Mouse (Mus musculus): ENCODE results near the gene Hspb1. TPM values are rescaled to one million over a fixed set of nuclear protein-coding genes. Genes with fewer than 3 reads are reported as not detected.

Gene Hspb1
- total and polyA plus RNA-seq, 3 experiments, result not detected

- peaks cover 86% of the 10 kb centered on the region for H3K4me1 ChIP-seq (ENCODE audit: insufficient read depth, low read depth, low read length)
- H3K4me3 ChIP-seq (ENCODE audit: low read depth, low read length), result no peak overlapping the region
- no peaks in the 10 kb centered on the region for H3K9me3 ChIP-seq (replicated peaks)
- TF ChIP-seq GATA2 (IDR thresholded peaks at IDR 0.05; ENCODE audit: borderline replicate concordance, low read depth, low read length) (no peak), TAL1 (conservative IDR thresholded peaks at IDR 0.05; ENCODE audit: low read depth, low read length) (no peak), GATA1 (IDR thresholded peaks at IDR 0.05; ENCODE audit: borderline replicate concordance, low read length) (no peak), POLR2AphosphoS5 (IDR thresholded peaks at IDR 0.05; ENCODE audit: insufficient replicate concordance, low read depth, low read length) (no peak), CTCF (IDR thresholded peaks at IDR 0.05; ENCODE audit: low read depth, low read length) (no peak)
- no peaks in the 10 kb centered on the region; the same call in 1 of the 2 replicates for H3K27me3 ChIP-seq (ENCODE audit: insufficient read depth, low read length)
- DNase-seq (ENCODE audit: low spot score) (no peak), ATAC-seq (ENCODE audit: extremely low read depth, insufficient number of reproducible peaks, low FRiP score, poor library complexity, severe bottlenecking) (no peak)
- peaks cover 97% of the 10 kb centered on the region for H3K36me3 ChIP-seq (replicated peaks)
Observed at GRCm38 (mm10) chr5:135911633-135912220, 24.0 kb downstream of the Hspb1 start.

- H3K4me3 ChIP-seq (ENCODE audit: low read depth, low read length), result no peak overlapping the region
- no peak for DNase-seq (ENCODE audit: low spot score)
- no peaks in the 10 kb centered on the region; the same call in 1 of the 2 replicates for H3K27me3 ChIP-seq (ENCODE audit: insufficient read depth, low read length)
- H3K9me3 ChIP-seq (replicated peaks), result no peaks in the 10 kb centered on the region
- TF ChIP-seq GATA1 (IDR thresholded peaks at IDR 0.05; ENCODE audit: borderline replicate concordance, low read length) (no peak), GATA2 (IDR thresholded peaks at IDR 0.05; ENCODE audit: borderline replicate concordance, low read depth, low read length) (no peak), POLR2AphosphoS5 (IDR thresholded peaks at IDR 0.05; ENCODE audit: insufficient replicate concordance, low read depth, low read length) (no peak), TAL1 (conservative IDR thresholded peaks at IDR 0.05; ENCODE audit: low read depth, low read length) (no peak), CTCF (IDR thresholded peaks at IDR 0.05; ENCODE audit: low read depth, low read length) (no peak)
- peaks cover 97% of the 10 kb centered on the region for H3K36me3 ChIP-seq (replicated peaks)
- ATAC-seq (ENCODE audit: extremely low read depth, insufficient number of reproducible peaks, low FRiP score, poor library complexity, severe bottlenecking), result 0 out of 2 replicates have a peak, but pooled peaks have one; percentile 6
- peaks cover 81% of the 10 kb centered on the region for H3K4me1 ChIP-seq (ENCODE audit: insufficient read depth, low read depth, low read length)
Observed at GRCm38 (mm10) chr5:135913201-135913600, 25.5 kb downstream of the Hspb1 start.

- Histone ChIP-seq H3K9me3 (replicated peaks) (no peaks in the 10 kb centered on the region), H3K4me1 (ENCODE audit: insufficient read depth, low read depth, low read length) (peaks cover 83% of the 10 kb centered on the region), H3K36me3 (replicated peaks) (peaks cover 98% of the 10 kb centered on the region), H3K4me3 (ENCODE audit: low read depth, low read length) (no peak overlapping the region), H3K27me3 (ENCODE audit: insufficient read depth, low read length) (no peaks in the 10 kb centered on the region; the same call in 1 of the 2 replicates)
- ATAC-seq (ENCODE audit: extremely low read depth, insufficient number of reproducible peaks, low FRiP score, poor library complexity, severe bottlenecking) (no peak), DNase-seq (ENCODE audit: low spot score) (no peak)
- no peak for TF ChIP-seq GATA2 (IDR thresholded peaks at IDR 0.05; ENCODE audit: borderline replicate concordance, low read depth, low read length)
Observed at GRCm38 (mm10) chr5:135914156-135914555, 26.4 kb downstream of the Hspb1 start.

- Histone ChIP-seq H3K9me3 (replicated peaks) (no peaks in the 10 kb centered on the region), H3K4me3 (ENCODE audit: low read depth, low read length) (no peak overlapping the region), H3K4me1 (ENCODE audit: insufficient read depth, low read depth, low read length) (peaks cover 80% of the 10 kb centered on the region), H3K36me3 (replicated peaks) (peaks cover 98% of the 10 kb centered on the region), H3K27me3 (ENCODE audit: insufficient read depth, low read length) (no peaks in the 10 kb centered on the region; the same call in 1 of the 2 replicates)
- TF ChIP-seq POLR2AphosphoS5 (IDR thresholded peaks at IDR 0.05; ENCODE audit: insufficient replicate concordance, low read depth, low read length), result no peak
- TF ChIP-seq CTCF (IDR thresholded peaks at IDR 0.05; ENCODE audit: low read depth, low read length), result no peak
- TF ChIP-seq GATA1 (IDR thresholded peaks at IDR 0.05; ENCODE audit: borderline replicate concordance, low read length), result no peak
- ATAC-seq (ENCODE audit: extremely low read depth, insufficient number of reproducible peaks, low FRiP score, poor library complexity, severe bottlenecking), result no peak
- no peak for DNase-seq (ENCODE audit: low spot score)
Observed at GRCm38 (mm10) chr5:135916051-135916565, 28.4 kb downstream of the Hspb1 start.

GRCm38 (mm10) chr5:135916601-135917000 is 28.9 kb downstream of the Hspb1 start:
- no peak for TF ChIP-seq GATA1 (IDR thresholded peaks at IDR 0.05; ENCODE audit: borderline replicate concordance, low read length)
- no peak for TF ChIP-seq POLR2AphosphoS5 (IDR thresholded peaks at IDR 0.05; ENCODE audit: insufficient replicate concordance, low read depth, low read length)
- no peak for TF ChIP-seq TAL1 (conservative IDR thresholded peaks at IDR 0.05; ENCODE audit: low read depth, low read length)
- TF ChIP-seq CTCF (IDR thresholded peaks at IDR 0.05; ENCODE audit: low read depth, low read length), result no peak
- TF ChIP-seq GATA2 (IDR thresholded peaks at IDR 0.05; ENCODE audit: borderline replicate concordance, low read depth, low read length), result no peak
- H3K9me3 ChIP-seq (replicated peaks), result no peaks in the 10 kb centered on the region
- no peaks in the 10 kb centered on the region for H3K27me3 ChIP-seq (ENCODE audit: insufficient read depth, low read length)
- peaks cover 98% of the 10 kb centered on the region for H3K36me3 ChIP-seq (replicated peaks)
- DNase-seq (ENCODE audit: low spot score) (no peak), ATAC-seq (ENCODE audit: extremely low read depth, insufficient number of reproducible peaks, low FRiP score, poor library complexity, severe bottlenecking) (no peak)
- H3K4me3 ChIP-seq (ENCODE audit: low read depth, low read length), result no peak overlapping the region
- H3K4me1 ChIP-seq (ENCODE audit: insufficient read depth, low read depth, low read length), result peaks cover 76% of the 10 kb centered on the region

- Histone ChIP-seq H3K27me3 (ENCODE audit: insufficient read depth, low read length) (no peaks in the 10 kb centered on the region), H3K4me1 (ENCODE audit: insufficient read depth, low read depth, low read length) (peaks cover 77% of the 10 kb centered on the region), H3K9me3 (replicated peaks) (no peaks in the 10 kb centered on the region), H3K36me3 (replicated peaks) (peaks cover 98% of the 10 kb centered on the region), H3K4me3 (ENCODE audit: low read depth, low read length) (no peak overlapping the region)
- ATAC-seq (ENCODE audit: extremely low read depth, insufficient number of reproducible peaks, low FRiP score, poor library complexity, severe bottlenecking) (no peak), DNase-seq (ENCODE audit: low spot score) (no peak)
- TF ChIP-seq CTCF (IDR thresholded peaks at IDR 0.05; ENCODE audit: low read depth, low read length), result peak; percentile 21; the same call in 1 of the 2 replicates
- no peak for TF ChIP-seq GATA2 (IDR thresholded peaks at IDR 0.05; ENCODE audit: borderline replicate concordance, low read depth, low read length)
- TF ChIP-seq GATA1 (IDR thresholded peaks at IDR 0.05; ENCODE audit: borderline replicate concordance, low read length), result no peak
Observed at GRCm38 (mm10) chr5:135917327-135918058, 29.8 kb downstream of the Hspb1 start.

Measured in G1E (cell line).